In the genomic region with DNA sequence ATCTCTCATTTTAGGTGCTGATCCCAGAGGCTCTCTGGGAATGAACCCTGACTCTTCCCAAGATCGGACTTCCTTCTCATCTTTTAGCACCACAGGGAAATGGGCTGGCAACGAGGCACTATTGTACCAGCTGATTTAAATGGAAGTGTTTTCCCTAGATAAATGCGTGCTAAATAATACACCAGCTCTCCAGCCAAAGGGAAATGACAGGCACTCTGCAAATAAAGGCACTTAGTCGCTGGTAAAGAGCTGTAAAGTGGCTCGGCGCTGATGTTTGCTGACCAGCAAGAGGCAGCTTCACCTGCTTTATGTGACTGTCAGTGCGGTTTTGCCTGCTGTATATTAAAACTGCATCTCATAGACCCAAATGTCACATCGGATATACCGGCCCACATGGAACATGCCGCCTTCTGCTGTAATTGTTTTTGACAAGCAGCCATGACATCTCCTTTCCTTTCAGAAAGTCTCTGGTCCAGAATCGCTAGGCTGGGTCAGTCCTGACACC, we compare ENCODE assay signal across 32 mouse cellular contexts.
DNase-seq lines count a peak whose midpoint lies in the region; ATAC-seq lines count a peak whose summit lies in the region.
"Had no signal": no experiment of that assay in that cellular context is flagged by ENCODE, and none has a peak within 500 bp of the region (broad histone marks: within the 10 kb centered on the region; RNA-seq: fewer than 3 reads in every experiment).

No protein-coding gene starts in this region.

- intact Hi-C loops in heart, postnatal 14 days (cut with DNase I): no loop called here

- ATAC-seq in midbrain, embryonic 11.5 days (ENCODE audit: low FRiP score): peak; percentile 54; the same call in 1 of the 2 replicates
- ATAC-seq in midbrain, embryonic 15.5 days (replicated peaks): no peak
- ATAC-seq in midbrain, embryonic 13.5 days: peak; percentile 37
- ATAC-seq in kidney, embryonic 15.5 days (replicated peaks; ENCODE audit: low FRiP score): no peak
- ATAC-seq: activated CD4-positive, CD25-positive, alpha-beta regulatory T cell, adult 4 months; intestine, embryonic 15.5 days had no signal

- H3K27me3 ChIP-seq in heart, embryonic 10.5 days (ENCODE audit: insufficient read depth, poor library complexity, severe bottlenecking): no peaks in the 10 kb centered on the region
- H3K27me3 ChIP-seq in midbrain, embryonic 11.5 days (ENCODE audit: control insufficient read depth, insufficient read depth, low read length): no peaks in the 10 kb centered on the region
- no peaks in the 10 kb centered on the region for H3K27me3 ChIP-seq in midbrain, embryonic 15.5 days (replicated peaks)
- 0 out of 2 replicates have a peak, but pooled peaks cover 5% of the 10 kb centered on the region for H3K27me3 ChIP-seq in midbrain, embryonic 13.5 days
- no peaks in the 10 kb centered on the region for H3K27me3 ChIP-seq in kidney, embryonic 15.5 days
- H3K27me3 ChIP-seq: hindbrain, embryonic 15.5 days; intestine, embryonic 15.5 days; liver, embryonic 15.5 days; neural tube, embryonic 12.5 days had no signal

- H3K9me3 ChIP-seq in heart, embryonic 10.5 days: no peaks in the 10 kb centered on the region
- H3K9me3 ChIP-seq in midbrain, embryonic 11.5 days (ENCODE audit: control insufficient read depth, low read length): no peaks in the 10 kb centered on the region
- no peaks in the 10 kb centered on the region for H3K9me3 ChIP-seq in midbrain, embryonic 15.5 days
- no peaks in the 10 kb centered on the region for H3K9me3 ChIP-seq in midbrain, embryonic 13.5 days
- no peaks in the 10 kb centered on the region for H3K9me3 ChIP-seq in kidney, embryonic 15.5 days (replicated peaks)
- H3K9me3 ChIP-seq: hindbrain, embryonic 15.5 days; intestine, embryonic 15.5 days; limb, embryonic 12.5 days; liver, embryonic 15.5 days; neural tube, embryonic 12.5 days had no signal

- H3K27ac ChIP-seq in heart, embryonic 10.5 days: no peak overlapping the region
- no peak overlapping the region for H3K27ac ChIP-seq in midbrain, embryonic 11.5 days (ENCODE audit: low read depth, low read length)
- H3K27ac ChIP-seq in midbrain, embryonic 15.5 days: no peak overlapping the region
- no peak overlapping the region for H3K27ac ChIP-seq in midbrain, embryonic 13.5 days
- no peak overlapping the region for H3K27ac ChIP-seq in kidney, embryonic 15.5 days
- H3K27ac ChIP-seq: hindbrain, embryonic 15.5 days; intestine, embryonic 15.5 days; left cerebral cortex, adult 2 months; limb, embryonic 12.5 days; liver, embryonic 15.5 days; neural tube, embryonic 12.5 days; stomach, postnatal 0 days had no signal

- H3K4me3 ChIP-seq in heart, embryonic 10.5 days: no peak overlapping the region
- no peak overlapping the region for H3K4me3 ChIP-seq in midbrain, embryonic 11.5 days (ENCODE audit: low read depth, low read length)
- no peak overlapping the region for H3K4me3 ChIP-seq in midbrain, embryonic 15.5 days
- no peak overlapping the region for H3K4me3 ChIP-seq in midbrain, embryonic 13.5 days (replicated peaks)
- no peak overlapping the region for H3K4me3 ChIP-seq in kidney, embryonic 15.5 days (replicated peaks)
- H3K4me3 ChIP-seq: hindbrain, embryonic 15.5 days; intestine, embryonic 15.5 days; left cerebral cortex, adult 2 months; limb, embryonic 12.5 days; liver, embryonic 15.5 days; myocyte; neural tube, embryonic 12.5 days had no signal

- 69% methylated on average over 11 of the region's 11 CpGs for WGBS in heart, embryonic 10.5 days
- 63% methylated on average over 11 of the region's 11 CpGs for WGBS in midbrain, embryonic 11.5 days
- WGBS in midbrain, embryonic 15.5 days: 28% methylated on average over 11 of the region's 11 CpGs
- WGBS in midbrain, embryonic 13.5 days: 25% methylated on average over 11 of the region's 11 CpGs
- WGBS in kidney, embryonic 15.5 days: 67% methylated on average over 11 of the region's 11 CpGs

- H3K4me1 ChIP-seq in heart, embryonic 10.5 days: no peaks in the 10 kb centered on the region
- 0 out of 2 replicates have a peak, but pooled peaks cover 5% of the 10 kb centered on the region for H3K4me1 ChIP-seq in midbrain, embryonic 11.5 days (ENCODE audit: control insufficient read depth, insufficient read depth, low read length)
- H3K4me1 ChIP-seq in midbrain, embryonic 15.5 days: peaks cover 8% of the 10 kb centered on the region
- peaks cover 23% of the 10 kb centered on the region for H3K4me1 ChIP-seq in midbrain, embryonic 13.5 days (replicated peaks)
- H3K4me1 ChIP-seq in kidney, embryonic 15.5 days: peaks cover 4% of the 10 kb centered on the region; the same call in 1 of the 2 replicates
- H3K4me1 ChIP-seq: hindbrain, embryonic 15.5 days; intestine, embryonic 15.5 days; liver, embryonic 15.5 days had no signal

- no peak overlapping the region for H3K9ac ChIP-seq in midbrain, embryonic 11.5 days (ENCODE audit: low read length)
- H3K9ac ChIP-seq in midbrain, embryonic 15.5 days: no peak overlapping the region
- no peak overlapping the region for H3K9ac ChIP-seq in midbrain, embryonic 13.5 days (replicated peaks)
- H3K9ac ChIP-seq in kidney, embryonic 15.5 days: no peak overlapping the region
- H3K9ac ChIP-seq: hindbrain, embryonic 15.5 days; intestine, embryonic 15.5 days; limb, embryonic 12.5 days; liver, embryonic 15.5 days; lung, embryonic 14.5 days; neural tube, embryonic 12.5 days had no signal

- H3K36me3 ChIP-seq in heart, embryonic 10.5 days: no peaks in the 10 kb centered on the region
- H3K36me3 ChIP-seq in midbrain, embryonic 11.5 days (ENCODE audit: control insufficient read depth, insufficient read depth, low read length): no peaks in the 10 kb centered on the region
- no peaks in the 10 kb centered on the region for H3K36me3 ChIP-seq in midbrain, embryonic 15.5 days (replicated peaks)
- H3K36me3 ChIP-seq in midbrain, embryonic 13.5 days: no peaks in the 10 kb centered on the region
- no peaks in the 10 kb centered on the region for H3K36me3 ChIP-seq in kidney, embryonic 15.5 days
- H3K36me3 ChIP-seq: hindbrain, embryonic 15.5 days; intestine, embryonic 15.5 days; limb, embryonic 12.5 days; liver, embryonic 15.5 days; neural tube, embryonic 12.5 days had no signal

- no peak overlapping the region for H3K4me2 ChIP-seq in midbrain, embryonic 11.5 days
- no peak overlapping the region for H3K4me2 ChIP-seq in midbrain, embryonic 15.5 days
- H3K4me2 ChIP-seq in midbrain, embryonic 13.5 days (replicated peaks): 0 out of 2 replicates have a peak overlapping the region, but pooled peaks have one; percentile 14
- H3K4me2 ChIP-seq in kidney, embryonic 15.5 days: no peak overlapping the region
- H3K4me2 ChIP-seq: heart, embryonic 11.5 days; hindbrain, embryonic 15.5 days; intestine, embryonic 15.5 days; limb, embryonic 12.5 days; liver, embryonic 15.5 days; lung, embryonic 14.5 days; neural tube, embryonic 12.5 days had no signal

- peak; percentile 51 for DNase-seq in heart, embryonic 10.5 days (ENCODE audit: low spot score)
- DNase-seq in heart, postnatal 14 days: no peak
- DNase-seq in midbrain, embryonic 11.5 days (ENCODE audit: low spot score, missing footprints): no peak
- DNase-seq in retina, postnatal 1 day: peak; percentile 60
- DNase-seq: adrenal gland, adult 2 months; B cell, adult 2 months; cerebellum, adult 8-10 months; cerebellum, postnatal 25 days; gastrocnemius, postnatal 25 days; heart, adult 11 months; heart, postnatal 4 days; kidney, adult 9 months; kidney, postnatal 14 days; layer of hippocampus, adult 9-11 months; lung, embryonic 14.5 days; lung, postnatal 14 days; spleen, adult 18-20 months; thymus, adult 18-20 months; thymus, postnatal 25 days had no signal

Comparison
In these comparisons a context has a peak if more than half of its experiments do, and no peak if none do; other contexts are left out.
1. DNase-seq: peak in heart, embryonic 10.5 days (single experiment) and retina, postnatal 1 day (single experiment); none in heart, postnatal 14 days (0 of 2) and midbrain, embryonic 11.5 days (single experiment).
2. ATAC-seq: peak in midbrain, embryonic 11.5 days (single experiment) and midbrain, embryonic 13.5 days (single experiment); none in midbrain, embryonic 15.5 days (single experiment) and kidney, embryonic 15.5 days (single experiment).